Mouse (Mus musculus) adrenal gland, postnatal 25 days (tissue): ENCODE data around the gene Nfatc2ip. TPM values are rescaled to one million over a fixed set of nuclear protein-coding genes. Genes with fewer than 3 reads are reported as not detected.

Experiments used
- DNase-seq: peaks from one replicate; pipeline ENCODE4 v3.0.0; 2021; ENCODE audit warnings: mixed read lengths
- microRNA-seq, 2 experiments: library from miRNA; unstranded; fragments of <30 nt; microRNA quantifications; one replicate each; pipeline ENCODE4 v1.2.0; 2021
- total RNA-seq: library from RNA; stranded (reverse); gene quantifications from 2 replicates; pipeline ENCODE4 v1.2.3, GENCODE M21; 2021

The Nfatc2ip gene
- total RNA-seq, 1 experiment from 2014 or later: 8.6 TPM

GRCm38 (mm10) chr7:126354738-126355614 lies 41.6 kb downstream of the Nfatc2ip start:
- DNase-seq: no peak

DNA sequence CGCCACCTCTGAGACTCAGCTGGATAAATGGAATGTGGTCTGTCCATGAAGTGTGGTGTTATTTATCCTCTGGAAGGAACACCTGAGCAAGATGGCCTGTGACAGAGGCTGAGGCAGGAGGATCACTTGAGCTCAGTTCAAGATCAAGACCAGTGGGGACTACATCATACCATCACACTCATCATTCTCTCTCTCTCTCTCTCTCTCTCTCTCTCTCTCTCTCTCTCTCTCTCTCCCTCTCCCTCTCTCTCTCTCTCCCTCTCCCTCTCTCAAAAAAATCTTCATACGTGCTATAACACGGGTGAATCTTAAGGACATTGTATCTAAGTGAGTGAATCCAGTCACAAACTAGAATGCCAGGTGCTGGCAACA lies 42.6 kb downstream of the Nfatc2ip start:
- no peak for DNase-seq

- DNase-seq: no peak
Observed at GRCm38 (mm10) chr7:126353251-126353993, 43.1 kb downstream of the Nfatc2ip start.

DNA sequence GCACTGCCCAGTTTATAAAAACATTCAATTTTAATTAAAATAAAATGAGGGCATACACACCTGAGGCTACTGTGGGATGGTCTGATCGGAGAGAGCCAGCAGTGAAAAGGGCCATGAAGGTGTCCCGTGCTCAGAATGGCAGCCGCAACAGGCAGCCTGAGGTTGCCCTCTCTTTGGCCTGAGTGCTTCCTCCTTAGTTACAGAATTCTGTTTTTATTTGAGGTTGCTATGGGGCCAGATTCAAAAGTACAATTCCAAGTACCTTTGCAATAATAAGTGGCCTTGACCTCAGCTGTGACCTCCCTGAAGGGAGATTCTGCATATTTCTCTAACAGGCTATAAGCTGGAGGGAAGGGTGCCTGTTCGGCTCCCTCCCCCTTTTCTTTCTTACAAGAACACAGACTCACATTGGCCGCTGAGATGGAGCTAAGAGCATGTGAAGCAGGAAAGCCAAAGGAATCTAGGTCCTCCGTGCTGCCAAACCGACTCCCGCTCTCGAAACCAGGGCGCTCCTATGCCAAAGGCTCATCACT lies 45.1 kb downstream of the Nfatc2ip start:
- no peak for DNase-seq

- no peak for DNase-seq
Observed at GRCm38 (mm10) chr7:126350748-126351418, 45.7 kb downstream of the Nfatc2ip start.

DNA sequence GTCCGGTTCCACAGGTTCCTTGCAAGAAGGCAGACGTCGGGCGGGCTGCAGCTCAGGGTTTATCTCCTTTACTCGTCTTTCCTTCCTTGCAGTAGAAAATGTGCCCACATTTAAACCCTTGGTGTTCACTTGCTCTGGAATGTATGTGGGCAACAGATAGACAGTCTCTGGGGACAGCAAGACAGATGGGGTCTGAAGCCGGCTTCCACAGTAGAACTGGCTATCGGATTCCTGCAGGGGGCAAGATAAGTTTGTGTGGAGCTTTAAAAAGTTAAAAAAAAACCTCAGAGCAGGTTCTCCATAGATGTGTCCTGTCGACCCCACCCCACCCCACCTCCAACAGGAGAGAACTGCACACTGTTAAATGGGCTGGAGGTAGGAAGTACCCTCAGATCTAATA lies 48.2 kb downstream of the Nfatc2ip start:
- no peak for DNase-seq

DNA sequence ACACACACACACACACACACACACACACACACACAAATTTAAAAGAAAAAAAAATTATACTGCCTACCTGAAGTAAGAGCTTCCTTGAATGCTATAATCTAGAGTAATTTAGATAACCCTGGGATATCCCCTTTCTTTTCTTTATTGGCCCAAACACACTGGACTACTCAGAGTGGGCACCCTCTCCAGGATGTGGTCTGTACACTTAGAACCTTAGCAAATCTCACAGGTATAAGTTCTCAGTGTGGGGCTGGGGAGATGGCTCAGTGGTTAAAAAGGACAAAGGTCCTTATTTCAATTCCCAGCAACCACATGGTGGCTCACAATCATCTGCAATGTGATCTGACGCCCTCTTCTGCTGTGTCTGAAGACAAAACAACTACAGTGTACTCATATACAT lies 49.4 kb downstream of the Nfatc2ip start:
- no peak for DNase-seq

DNA sequence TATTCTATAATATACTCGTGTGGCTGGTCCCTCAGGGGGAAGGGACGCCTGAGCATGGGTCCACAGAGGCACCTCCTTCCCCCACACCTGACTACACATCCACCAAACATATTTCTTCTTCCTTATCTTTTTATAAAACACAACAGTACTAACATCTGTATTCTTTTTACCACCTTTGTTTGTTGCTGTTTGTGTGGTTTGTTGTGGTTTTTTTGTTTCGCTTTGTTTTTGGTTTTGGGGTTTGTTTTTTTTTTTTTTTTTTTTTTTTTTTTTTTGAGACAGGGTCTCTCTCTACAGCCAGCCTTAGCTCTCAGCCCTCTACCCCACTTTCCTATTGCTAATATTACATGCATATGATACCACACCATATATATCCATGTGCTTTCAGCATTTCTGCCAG lies 50.6 kb downstream of the Nfatc2ip start:
- DNase-seq: no peak

DNA sequence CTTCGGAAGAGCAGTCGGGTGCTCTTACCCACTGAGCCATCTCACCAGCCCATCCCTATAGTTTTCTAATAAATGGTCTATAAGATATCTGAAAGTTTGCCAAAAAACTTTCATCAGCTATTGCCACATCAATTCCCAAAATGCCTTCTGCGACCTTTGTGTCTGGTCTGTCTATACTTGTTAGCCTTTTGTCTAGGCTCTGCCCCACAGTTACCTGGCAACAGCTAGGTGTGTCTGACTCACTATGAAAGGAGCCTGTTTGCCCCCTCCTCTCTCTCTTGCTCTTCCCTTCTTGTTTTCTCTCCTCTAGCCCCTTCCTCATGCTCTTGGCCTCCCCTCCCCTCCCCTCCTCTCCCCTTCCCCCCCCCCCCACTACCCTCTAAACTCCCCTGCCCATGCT lies 51.0 kb downstream of the Nfatc2ip start:
- DNase-seq: no peak

- DNase-seq: no peak
Observed at GRCm38 (mm10) chr7:126340896-126341295, 55.6 kb downstream of the Nfatc2ip start.

GRCm38 (mm10) chr7:126340206-126340618 lies 56.3 kb downstream of the Nfatc2ip start:
- no peak for DNase-seq

DNA sequence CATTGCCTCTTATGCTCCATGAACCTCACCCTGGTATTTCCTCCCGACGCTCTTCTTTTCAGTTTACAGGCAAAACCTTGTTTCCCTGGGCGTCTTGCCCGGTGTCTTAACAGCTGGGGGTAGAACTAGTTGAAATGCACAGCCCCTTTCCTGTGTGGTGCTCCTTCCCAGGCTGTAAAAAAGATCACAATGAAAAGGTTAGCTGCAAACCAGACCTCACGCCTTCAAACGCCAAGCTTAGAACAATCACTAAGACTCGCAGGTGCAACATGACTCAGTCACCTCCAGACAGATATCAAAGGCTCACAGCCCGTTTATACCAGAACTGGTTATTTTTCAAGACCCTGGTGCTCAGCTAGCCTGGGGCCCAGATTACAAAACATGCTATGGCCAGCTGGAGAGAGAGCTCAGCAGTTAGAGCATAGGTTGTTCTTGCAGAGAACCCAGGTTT lies 57.0 kb downstream of the Nfatc2ip start:
- no peak for DNase-seq

DNA sequence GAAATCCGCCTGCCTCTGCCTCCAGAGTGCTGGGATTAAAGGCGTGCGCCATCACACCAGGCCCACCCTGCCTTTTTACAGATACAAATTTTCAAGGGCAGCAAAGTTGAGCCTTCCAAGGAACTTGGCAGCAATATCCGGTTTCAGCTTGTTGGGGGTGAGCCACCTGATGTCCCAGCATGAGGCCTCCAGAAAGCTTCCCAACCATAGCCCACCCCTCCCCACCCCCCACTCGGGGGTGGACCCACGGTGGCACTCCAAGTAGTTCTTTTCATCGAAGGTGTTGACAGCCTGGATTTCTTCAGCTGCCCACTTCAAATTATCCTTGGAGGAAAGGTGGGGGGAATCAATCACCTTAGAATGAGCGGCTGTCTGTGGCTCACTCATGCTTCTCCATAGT lies 57.6 kb downstream of the Nfatc2ip start:
- no peak for DNase-seq

DNA sequence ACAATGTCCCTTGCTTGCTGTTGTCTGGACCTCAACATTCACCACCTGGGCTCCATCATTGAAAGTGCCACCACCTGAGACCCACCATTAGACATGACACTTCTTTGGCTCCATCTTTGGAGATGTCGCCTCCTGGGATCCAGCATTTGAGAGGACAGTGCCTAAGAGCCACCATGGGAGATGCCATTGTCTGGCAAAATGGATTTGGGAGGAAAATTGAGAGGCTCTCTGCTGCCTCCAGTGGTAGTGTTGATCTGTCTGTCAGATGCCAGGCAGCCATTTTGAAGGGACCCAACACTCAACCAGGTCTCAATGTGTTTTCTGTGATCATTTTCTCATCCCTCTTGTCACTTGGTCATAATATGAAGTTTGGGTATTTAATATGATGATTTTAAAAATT lies 61.0 kb downstream of the Nfatc2ip start:
- no peak for DNase-seq

Small RNA genes within 50 kb of the gene (microRNA-seq; reads per million reads assigned to microRNA genes)
- 0 reads per million in 2 experiments for gene Mir7058

Other genes starting within 250 kb of the Nfatc2ip start
- gene Xpo6, start 196.2 kb downstream of the Nfatc2ip start, total RNA-seq: 102 and 119 TPM in 2 replicates
- gene Sbk1, start 124.1 kb downstream of the Nfatc2ip start, total RNA-seq: 72.1 and 102 TPM in 2 replicates
- gene Lat, start 27.2 kb downstream of the Nfatc2ip start, total RNA-seq: 0.43 and 1.0 TPM in 2 replicates
- gene Spns1, start 19.3 kb downstream of the Nfatc2ip start, total RNA-seq: 43.1 and 54.8 TPM in 2 replicates
- 0.67 and 1.9 TPM in 2 replicates for gene Cd19, start 18.2 kb upstream of the Nfatc2ip start, total RNA-seq
- gene Rabep2, start 32.0 kb upstream of the Nfatc2ip start, total RNA-seq: 58.2 and 82.6 TPM in 2 replicates
- not detected in 2 replicates for gene Atp2a1, start 66.4 kb upstream of the Nfatc2ip start, total RNA-seq
- 60.4 and 63.6 TPM in 2 replicates for gene Sh2b1, start 78.7 kb upstream of the Nfatc2ip start, total RNA-seq
- 180 and 191 TPM in 2 replicates for gene Tufm, start 90.6 kb upstream of the Nfatc2ip start, total RNA-seq
- gene Atxn2l, start 106.7 kb upstream of the Nfatc2ip start, total RNA-seq: 123 and 138 TPM in 2 replicates
- 256 and 282 TPM in 2 replicates for gene Eif3c, start 169.7 kb upstream of the Nfatc2ip start, total RNA-seq
- gene Apobr, start 188.2 kb upstream of the Nfatc2ip start, total RNA-seq: 1.4 and 3.2 TPM in 2 replicates
- gene Cln3, start 189.1 kb upstream of the Nfatc2ip start, total RNA-seq: 31.7 and 42.7 TPM in 2 replicates
- not detected in 2 replicates for gene Il27, start 198.2 kb upstream of the Nfatc2ip start, total RNA-seq
- 12.1 and 20.7 TPM in 2 replicates for gene Nupr1, start 234.1 kb upstream of the Nfatc2ip start, total RNA-seq